Mouse (Mus musculus) midbrain, postnatal 0 days (tissue): Measurements from ENCODE around the gene Lhpp. TPM values are rescaled to one million over a fixed set of nuclear protein-coding genes. Genes with fewer than 3 reads are reported as not detected.
A peak's percentile ranks its signal among the peaks of the same experiment; 100 is the strongest.

Experiments used
- ATAC-seq: fragments of 200-750 bp; cut with Nextera tagmentation; 2 replicates; pipeline ENCODE4 v1.8.0; 2017; ENCODE audit warnings: moderate number of reproducible peaks, mild to moderate bottlenecking, moderate TSS enrichment, moderate library complexity; ENCODE audit not compliant: low FRiP score
- DNase-seq: peaks from one replicate; pipeline ENCODE4 v3.0.0-alpha.2; 2015; ENCODE audit warnings: low spot score
- H3K27ac ChIP-seq: fragments of 300-500 bp; sonication (generic); 2 replicates; pipeline ENCODE4 v1.5.1; 2014; ENCODE audit warnings: low read depth, mild to moderate bottlenecking, low read length, mixed read lengths
- H3K27me3 ChIP-seq: fragments of 300-500 bp; sonication (generic); 2 replicates; pipeline ENCODE4 v1.6.1; 2014; ENCODE audit warnings: low read length, control low read depth, mixed read lengths; ENCODE audit not compliant: insufficient read depth
- H3K36me3 ChIP-seq: fragments of 300-500 bp; sonication (generic); 2 replicates; pipeline ENCODE4 v1.6.1; 2014; ENCODE audit warnings: low read length, control low read depth, mixed read lengths; ENCODE audit not compliant: insufficient read depth
- H3K4me1 ChIP-seq: fragments of 300-500 bp; sonication (generic); 2 replicates; pipeline ENCODE4 v1.6.1; 2014; ENCODE audit warnings: mild to moderate bottlenecking, control low read depth, antibody characterized with exemption, low read length, mixed read lengths; ENCODE audit not compliant: insufficient read depth
- H3K4me2 ChIP-seq: fragments of 300-500 bp; sonication (generic); 2 replicates; pipeline ENCODE4 v1.6.1; 2014; ENCODE audit warnings: low read depth, mild to moderate bottlenecking, low read length, mixed read lengths; ENCODE audit not compliant: poor library complexity, severe bottlenecking
- H3K4me3 ChIP-seq: fragments of 300-500 bp; sonication (generic); 2 replicates; pipeline ENCODE4 v1.5.1; 2014; ENCODE audit warnings: low read depth, mild to moderate bottlenecking, low read length, moderate library complexity
- H3K9ac ChIP-seq: fragments of 300-500 bp; sonication (generic); replicated peaks from 2 replicates; pipeline ENCODE4 v1.6.1; 2014; ENCODE audit warnings: mild to moderate bottlenecking, low read length, moderate library complexity, mixed read lengths; ENCODE audit not compliant: poor library complexity, severe bottlenecking
- H3K9me3 ChIP-seq: fragments of 300-500 bp; sonication (generic); 2 replicates; pipeline ENCODE4 v1.6.1; 2016; ENCODE audit warnings: low read length, control low read depth
- CTCF ChIP-seq: IDR thresholded peaks from 2 replicates; pipeline ENCODE4 v1.5.1; 2016; ENCODE audit warnings: antibody characterized with exemption, mild to moderate bottlenecking
- WGBS: fragments of 180-500 bp; shearing (Covaris S2); extraction: QIAGEN DNeasy Blood & Tissue Kit; methylation state at CpG from one replicate; pipeline ENCODE4 v1.1.7; 2014; 5-methylcytosine and 5-hydroxymethylcytosine counted together
- polyA plus RNA-seq: library from polyadenylated mRNA; unstranded; fragments of >200 nt; fragmentation: Nextera tagmentation; extraction: Ambion mirVana; gene quantifications from 2 replicates; pipeline ENCODE4 v1.2.1, GENCODE M21; 2015
- total RNA-seq: library from RNA; depleted of rRNA; stranded (reverse); fragments of >200 nt; gene quantifications from 2 replicates; pipeline ENCODE4 v1.2.3, GENCODE M21; 2014; rRNA removed

Gene Lhpp
- total and polyA plus RNA-seq, 2 experiments from 2014 or later: 36.2 to 59.2 TPM

DNA sequence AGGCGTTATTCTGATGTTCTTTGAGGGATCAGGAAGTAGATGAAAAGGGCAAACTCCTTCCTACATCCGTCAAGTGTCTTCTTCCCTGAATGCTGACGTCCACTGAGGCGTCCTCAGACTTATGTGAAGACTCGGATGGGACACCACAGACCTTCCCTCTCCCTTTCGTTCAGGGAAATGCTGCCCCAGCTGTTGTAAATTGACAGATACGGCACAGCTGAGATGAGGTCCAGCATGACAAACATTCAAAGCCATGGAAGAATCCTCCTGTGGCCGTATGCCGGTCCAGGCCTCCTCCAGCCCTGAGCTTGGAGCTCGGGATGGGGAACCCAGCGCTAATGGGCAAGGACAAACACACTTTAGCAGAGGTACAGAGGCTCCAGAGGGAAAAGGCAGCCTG, 139.1 kb downstream of the Lhpp start:
- Histone ChIP-seq H3K4me3 (no peak overlapping the region), H3K27me3 (no peaks in the 10 kb centered on the region), H3K36me3 (no peaks in the 10 kb centered on the region), H3K9ac (no peak overlapping the region), H3K4me1 (peaks cover 3% of the 10 kb centered on the region; the same call in 1 of the 2 replicates), H3K27ac (no peak overlapping the region), H3K9me3 (no peaks in the 10 kb centered on the region), H3K4me2 (no peak overlapping the region)
- no peak for DNase-seq
- no peak for ATAC-seq
- no peak for TF ChIP-seq CTCF
- 91% methylated on average over 11 of the region's 11 CpGs for WGBS

DNA sequence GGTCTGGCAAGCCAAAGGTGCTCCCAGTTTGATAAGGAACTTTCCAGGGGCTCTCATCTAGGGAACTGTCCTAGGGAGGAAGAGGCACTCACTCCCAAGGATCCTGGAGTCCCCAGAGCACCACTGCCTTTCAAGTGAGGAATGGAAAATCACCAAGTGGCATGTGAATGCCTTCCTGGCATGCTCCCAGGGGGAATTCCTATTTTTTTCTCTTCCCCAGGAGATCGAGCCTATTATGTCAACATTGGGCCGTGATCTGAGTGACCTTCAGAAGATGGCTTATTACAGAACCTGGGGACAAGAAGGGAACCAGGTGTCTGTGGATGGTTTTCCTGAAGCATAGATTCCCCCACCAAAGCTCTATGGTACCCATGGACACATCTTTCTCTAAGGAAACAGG, 141.3 kb downstream of the Lhpp start:
- Histone ChIP-seq H3K9ac (no peak overlapping the region), H3K36me3 (no peaks in the 10 kb centered on the region), H3K27ac (no peak overlapping the region), H3K4me3 (no peak overlapping the region), H3K4me1 (peaks cover 7% of the 10 kb centered on the region), H3K27me3 (no peaks in the 10 kb centered on the region), H3K4me2 (no peak overlapping the region), H3K9me3 (no peaks in the 10 kb centered on the region)
- DNase-seq: no peak
- TF ChIP-seq CTCF: no peak
- 57% methylated on average over 2 of the region's 2 CpGs for WGBS
- ATAC-seq: no peak

DNA sequence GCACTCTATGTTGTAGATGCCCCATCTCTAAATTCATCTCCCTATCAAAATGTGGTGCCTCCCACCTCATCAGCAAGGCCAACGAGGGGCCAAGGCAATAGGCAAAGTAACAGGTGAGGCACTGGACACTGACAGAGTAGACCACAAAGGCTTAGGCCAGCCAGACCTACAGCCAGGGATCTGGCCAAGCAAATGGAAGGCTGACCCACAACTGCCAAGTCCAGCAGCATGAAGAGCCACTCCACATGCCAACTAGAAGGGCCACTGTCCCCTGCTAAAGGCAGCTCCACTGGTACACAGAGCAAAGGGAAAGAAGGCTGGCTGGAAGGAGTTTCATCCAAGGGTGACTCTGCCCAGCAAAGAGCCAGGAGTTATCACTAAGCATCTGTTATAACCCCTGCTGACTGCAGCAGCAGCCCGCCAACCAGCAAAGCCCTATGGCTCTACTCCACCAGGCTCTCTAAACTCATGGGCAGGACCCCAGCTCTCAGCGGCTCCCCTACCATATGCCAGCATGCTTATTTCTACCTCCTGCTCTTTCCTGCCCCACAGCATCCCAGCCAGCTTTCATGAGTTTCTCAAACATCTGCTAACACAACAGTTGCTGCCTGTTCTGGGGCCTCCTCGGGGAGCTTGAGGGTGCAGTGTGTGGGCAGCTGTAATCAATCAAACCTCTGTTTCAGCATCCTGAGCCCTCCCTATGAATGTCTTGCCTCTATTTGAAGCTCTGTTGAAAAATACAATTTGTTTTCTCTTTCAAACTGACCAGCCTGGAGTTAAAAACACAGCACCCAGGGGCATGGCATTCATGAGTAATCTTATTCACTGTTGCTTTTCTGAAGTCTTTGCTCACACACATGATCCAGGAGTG, 143.3 kb downstream of the Lhpp start:
- TF ChIP-seq CTCF: no peak
- peaks cover 7% of the 10 kb centered on the region for H3K4me1 ChIP-seq
- DNase-seq (peak; percentile 72), ATAC-seq (0 out of 2 replicates have a peak, but pooled peaks have one; percentile 20)
- no peak overlapping the region for H3K4me2 ChIP-seq
- H3K4me3 ChIP-seq: no peak overlapping the region
- 71% methylated on average over 4 of the region's 4 CpGs for WGBS
- H3K9ac ChIP-seq: no peak overlapping the region
- no peaks in the 10 kb centered on the region for H3K9me3 ChIP-seq
- no peaks in the 10 kb centered on the region for H3K27me3 ChIP-seq
- H3K36me3 ChIP-seq: peaks cover 7% of the 10 kb centered on the region; the same call in 1 of the 2 replicates
- H3K27ac ChIP-seq: no peak overlapping the region

DNA sequence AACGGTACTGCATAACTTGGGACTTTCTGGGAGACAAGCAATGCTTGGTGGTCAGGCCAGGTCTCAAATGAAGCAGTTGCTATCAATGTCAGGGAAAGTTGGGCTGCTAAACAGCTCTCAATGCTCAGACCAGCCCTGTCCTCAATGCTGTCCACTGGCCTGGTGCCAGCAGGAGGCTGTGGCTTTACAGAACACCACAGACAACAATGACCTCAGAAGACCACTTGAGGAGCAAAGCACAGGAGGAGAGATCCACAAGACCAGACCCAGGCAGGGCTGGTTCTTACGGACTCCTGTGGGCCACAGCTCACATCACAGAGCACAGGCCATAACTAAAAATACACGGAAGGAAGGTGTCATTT, 143.9 kb downstream of the Lhpp start:
- Histone ChIP-seq H3K36me3 (peaks cover 11% of the 10 kb centered on the region), H3K4me2 (no peak overlapping the region), H3K4me1 (peaks cover 7% of the 10 kb centered on the region), H3K27ac (no peak overlapping the region), H3K9me3 (no peaks in the 10 kb centered on the region), H3K9ac (no peak overlapping the region), H3K4me3 (no peak overlapping the region), H3K27me3 (no peaks in the 10 kb centered on the region)
- DNase-seq (peak; percentile 56), ATAC-seq (no peak)
- no peak for TF ChIP-seq CTCF
- 54% methylated on average over 3 of the region's 3 CpGs for WGBS

Other genes with a start within 250 kb of the Lhpp start
- 97.4 and 103 TPM in 2 replicates for gene Oat, start 34.2 kb upstream of the Lhpp start, total RNA-seq
- gene Oat, start 34.2 kb upstream of the Lhpp start, polyA plus RNA-seq: 103 and 106 TPM in 2 replicates
- gene Nkx1-2, start 11.0 kb upstream of the Lhpp start, total RNA-seq: 0.60 and 0.80 TPM in 2 replicates
- gene Nkx1-2, start 11.0 kb upstream of the Lhpp start, polyA plus RNA-seq: 0.10 and 0.37 TPM in 2 replicates
- 8.0 and 17.3 TPM in 2 replicates for gene Fam53b, start 203.2 kb downstream of the Lhpp start, total RNA-seq
- gene Fam53b, start 203.2 kb downstream of the Lhpp start, polyA plus RNA-seq: 7.3 and 9.4 TPM in 2 replicates
- 52.1 and 62.1 TPM in 2 replicates for gene Eef1akmt2, start 242.0 kb downstream of the Lhpp start, total RNA-seq
- 80.1 and 84.2 TPM in 2 replicates for gene Eef1akmt2, start 242.0 kb downstream of the Lhpp start, polyA plus RNA-seq
- 26.7 and 28.8 TPM in 2 replicates for gene Abraxas2, start 248.6 kb downstream of the Lhpp start, total RNA-seq
- gene Abraxas2, start 248.6 kb downstream of the Lhpp start, polyA plus RNA-seq: 31.1 and 32.3 TPM in 2 replicates